Comparison of ENCODE assay signal across 10 mouse cellular contexts in the genomic region with DNA sequence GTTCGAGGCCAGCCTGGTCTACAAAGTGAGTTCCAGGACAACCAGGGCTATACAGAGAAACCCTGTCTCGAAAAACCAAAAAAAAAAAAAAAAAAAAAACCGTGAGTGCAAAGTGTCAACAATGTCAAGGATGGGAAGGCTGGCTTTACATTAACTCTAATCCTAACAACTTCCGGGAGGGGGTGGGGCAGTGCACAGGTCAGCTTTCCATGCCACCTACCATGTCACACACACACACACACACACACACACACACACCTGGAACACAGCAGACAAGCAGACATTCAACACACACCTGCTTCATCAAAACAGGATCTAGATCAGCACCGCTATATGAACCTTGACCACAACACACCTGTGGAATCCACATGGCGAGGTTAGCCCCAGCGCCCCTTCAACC. TPM values are rescaled to one million over a fixed set of nuclear protein-coding genes. Genes with fewer than 3 reads are reported as not detected.
DNase-seq lines count a peak whose midpoint lies in the region; ATAC-seq and TF ChIP-seq lines count a peak whose summit lies in the region.
"Had no signal": no experiment of that assay in that cellular context is flagged by ENCODE, and none has a peak within 500 bp of the region (broad histone marks: within the 10 kb centered on the region; RNA-seq: fewer than 3 reads in every experiment).

No protein-coding gene starts in this region.

- peak overlapping the region; percentile 99; the same call in 1 of the 2 replicates for H3K27ac ChIP-seq in layer of hippocampus, adult 2 months
- no peak overlapping the region for H3K27ac ChIP-seq in forebrain, embryonic 16.5 days (ENCODE audit: low read length)
- no peak overlapping the region for H3K27ac ChIP-seq in liver, embryonic 14.5 days
- no peak overlapping the region for H3K27ac ChIP-seq in stomach, embryonic 15.5 days
- H3K27ac ChIP-seq: left cerebral cortex, adult 2 months had no signal

- H3K9me3 ChIP-seq in forebrain, embryonic 16.5 days (ENCODE audit: control insufficient read depth, low read length) = no peaks in the 10 kb centered on the region
- no peaks in the 10 kb centered on the region for H3K9me3 ChIP-seq in liver, embryonic 14.5 days (ENCODE audit: control insufficient read depth, low read length)
- no peaks in the 10 kb centered on the region for H3K9me3 ChIP-seq in stomach, embryonic 15.5 days

- no peak for DNase-seq in layer of hippocampus, adult 2 months (ENCODE audit: low spot score in 2 of 2)
- DNase-seq in layer of hippocampus, postnatal 25 days (ENCODE audit: extremely low spot score in 1 of 2, low spot score in 1 of 2) = no peak
- DNase-seq in liver, embryonic 14.5 days (ENCODE audit: low read depth in 3 of 3, low spot score in 3 of 3) = no peak
- DNase-seq in lung, postnatal 14 days = no peak
- no peak for DNase-seq in right cerebral cortex, adult 18-20 months
- DNase-seq in spleen, postnatal 4 days (ENCODE audit: low spot score in 2 of 2) = no peak

- H3K4me3 ChIP-seq in layer of hippocampus, adult 2 months = no peak overlapping the region; the same call in 1 of the 2 replicates
- no peak overlapping the region for H3K4me3 ChIP-seq in forebrain, embryonic 16.5 days (replicated peaks; ENCODE audit: low read length)
- H3K4me3 ChIP-seq in liver, embryonic 14.5 days (ENCODE audit: insufficient read depth in 1 of 2, low read depth in 2 of 2, low read length in 2 of 2) = no peak overlapping the region
- no peak overlapping the region for H3K4me3 ChIP-seq in stomach, embryonic 15.5 days (replicated peaks)

- no peak overlapping the region for H3K9ac ChIP-seq in forebrain, embryonic 16.5 days (replicated peaks; ENCODE audit: low read depth, low read length)
- H3K9ac ChIP-seq in liver, embryonic 14.5 days (replicated peaks) = no peak overlapping the region
- no peak overlapping the region for H3K9ac ChIP-seq in stomach, embryonic 15.5 days

- peaks cover 50% of the 10 kb centered on the region for H3K4me1 ChIP-seq in forebrain, embryonic 16.5 days (replicated peaks; ENCODE audit: control insufficient read depth, insufficient read depth, low read length)
- H3K4me1 ChIP-seq in liver, embryonic 14.5 days (replicated peaks; ENCODE audit: control insufficient read depth in 2 of 2, insufficient read depth in 2 of 2, low read length in 1 of 2) = peaks cover 11 to 17% of the 10 kb centered on the region in 2 experiments
- peaks cover 20% of the 10 kb centered on the region for H3K4me1 ChIP-seq in stomach, embryonic 15.5 days

- H3K27me3 ChIP-seq in forebrain, embryonic 16.5 days (replicated peaks; ENCODE audit: control insufficient read depth, insufficient read depth, low read length) = no peaks in the 10 kb centered on the region
- H3K27me3 ChIP-seq in liver, embryonic 14.5 days (ENCODE audit: control insufficient read depth, insufficient read depth, low read length) = no peaks in the 10 kb centered on the region
- no peaks in the 10 kb centered on the region for H3K27me3 ChIP-seq in stomach, embryonic 15.5 days (replicated peaks)
- H3K27me3 ChIP-seq: CH12.LX had no signal

- peaks cover 3% of the 10 kb centered on the region for H3K36me3 ChIP-seq in forebrain, embryonic 16.5 days (ENCODE audit: control insufficient read depth, insufficient read depth)
- H3K36me3 ChIP-seq in liver, embryonic 14.5 days (replicated peaks; ENCODE audit: control insufficient read depth, insufficient read depth, low read depth) = no peaks in the 10 kb centered on the region; the same call in 1 of the 2 replicates
- H3K36me3 ChIP-seq in stomach, embryonic 15.5 days = peaks cover 14% of the 10 kb centered on the region; the same call in 1 of the 2 replicates

- ATAC-seq in forebrain, embryonic 16.5 days = no peak
- no peak for ATAC-seq in liver, embryonic 14.5 days (ENCODE audit: insufficient read depth)
- no peak for ATAC-seq in stomach, embryonic 15.5 days (ENCODE audit: insufficient read depth, low FRiP score, low read depth)

- no peak for TF ChIP-seq EP300 in liver, embryonic 14.5 days (IDR thresholded peaks at IDR 0.05; ENCODE audit: low read depth)

- TF ChIP-seq CTCF in layer of hippocampus, adult 2 months (conservative IDR thresholded peaks at IDR 0.05) = no peak
- TF ChIP-seq CTCF in liver, embryonic 14.5 days (IDR thresholded peaks at IDR 0.05; ENCODE audit: low read depth) = no peak

- peak overlapping the region; percentile 95 for H3K4me2 ChIP-seq in forebrain, embryonic 16.5 days (ENCODE audit: low read length)
- peak overlapping the region; percentile 88 for H3K4me2 ChIP-seq in liver, embryonic 14.5 days (ENCODE audit: low read depth)
- peak overlapping the region; percentile 72; the same call in 1 of the 2 replicates for H3K4me2 ChIP-seq in stomach, embryonic 15.5 days

- WGBS in forebrain, embryonic 16.5 days = 85% methylated on average over 6 of the region's 7 CpGs
- WGBS in liver, embryonic 14.5 days (ENCODE audit: insufficient replicate concordance) = 79% methylated on average over 6 of the region's 7 CpGs
- WGBS in stomach, embryonic 15.5 days = 76% methylated on average over 7 of the region's 7 CpGs

RNA-seq across cellular contexts. Expression of a gene that starts 2.3 kb away (rescaled TPM):
- total RNA-seq in layer of hippocampus, adult 2 months (2021) = 100 to 1,000 TPM; 103 to 107 TPM
- total RNA-seq in layer of hippocampus, postnatal 25 days (2021) = 100 to 1,000 TPM; 105 to 108 TPM
- 158 and 166 TPM in 2 replicates for polyA plus RNA-seq in forebrain, embryonic 16.5 days (2015; fragmentation: Nextera tagmentation; extraction: Ambion mirVana)
- 29.3 and 35.1 TPM in 2 replicates for polyA plus RNA-seq in liver, embryonic 14.5 days (2012; rRNA removed)
- polyA plus RNA-seq in liver, embryonic 14.5 days (2014; fragmentation: Nextera tagmentation; extraction: Ambion mirVana) = 24.2 and 27.1 TPM in 2 replicates
- polyA plus RNA-seq in stomach, embryonic 15.5 days (2015; fragmentation: Nextera tagmentation; extraction: Ambion mirVana) = 88.7 and 91.0 TPM in 2 replicates

RNA-seq across cellular contexts. Expression of a gene that starts 5.7 kb away (rescaled TPM):
- total RNA-seq in layer of hippocampus, adult 2 months (2021) = 10 to 100 TPM; 21.6 to 24.8 TPM
- total RNA-seq in layer of hippocampus, postnatal 25 days (2021) = 10 to 100 TPM; 27.3 to 29.2 TPM
- 21.1 and 21.2 TPM in 2 replicates for polyA plus RNA-seq in forebrain, embryonic 16.5 days (2015; fragmentation: Nextera tagmentation; extraction: Ambion mirVana)
- polyA plus RNA-seq in liver, embryonic 14.5 days (2012; rRNA removed) = 5.9 and 6.5 TPM in 2 replicates
- polyA plus RNA-seq in liver, embryonic 14.5 days (2014; fragmentation: Nextera tagmentation; extraction: Ambion mirVana) = 5.0 and 5.5 TPM in 2 replicates
- 22.2 and 24.2 TPM in 2 replicates for polyA plus RNA-seq in stomach, embryonic 15.5 days (2015; fragmentation: Nextera tagmentation; extraction: Ambion mirVana)

RNA-seq across cellular contexts. Expression of a gene that starts 20.6 kb away (rescaled TPM):
- 100 to 1,000 TPM; 321 to 335 TPM for total RNA-seq in layer of hippocampus, adult 2 months (2021)
- 100 to 1,000 TPM; 311 to 358 TPM for total RNA-seq in layer of hippocampus, postnatal 25 days (2021)
- 551 and 582 TPM in 2 replicates for polyA plus RNA-seq in forebrain, embryonic 16.5 days (2015; fragmentation: Nextera tagmentation; extraction: Ambion mirVana)
- 47.3 and 54.1 TPM in 2 replicates for polyA plus RNA-seq in liver, embryonic 14.5 days (2012; rRNA removed)
- polyA plus RNA-seq in liver, embryonic 14.5 days (2014; fragmentation: Nextera tagmentation; extraction: Ambion mirVana) = 35.0 and 42.1 TPM in 2 replicates
- polyA plus RNA-seq in stomach, embryonic 15.5 days (2015; fragmentation: Nextera tagmentation; extraction: Ambion mirVana) = 291 and 320 TPM in 2 replicates

RNA-seq across cellular contexts. Expression of a gene that starts 33.2 kb away (rescaled TPM):
- total RNA-seq in layer of hippocampus, adult 2 months (2021) = 10 to 100 TPM; 33.1 to 36.3 TPM
- total RNA-seq in layer of hippocampus, postnatal 25 days (2021) = 10 to 100 TPM; 31.1 to 34.0 TPM
- polyA plus RNA-seq in forebrain, embryonic 16.5 days (2015; fragmentation: Nextera tagmentation; extraction: Ambion mirVana) = 29.4 and 32.6 TPM in 2 replicates
- polyA plus RNA-seq in liver, embryonic 14.5 days (2012; rRNA removed) = 12.7 and 14.3 TPM in 2 replicates
- 15.6 and 17.0 TPM in 2 replicates for polyA plus RNA-seq in liver, embryonic 14.5 days (2014; fragmentation: Nextera tagmentation; extraction: Ambion mirVana)
- polyA plus RNA-seq in stomach, embryonic 15.5 days (2015; fragmentation: Nextera tagmentation; extraction: Ambion mirVana) = 25.5 and 32.7 TPM in 2 replicates

RNA-seq across cellular contexts. Expression of a gene that starts 39.1 kb away (rescaled TPM):
- total RNA-seq in layer of hippocampus, adult 2 months (2021) = 100 to 1,000 TPM; 298 to 305 TPM
- 100 to 1,000 TPM; 304 to 306 TPM for total RNA-seq in layer of hippocampus, postnatal 25 days (2021)
- polyA plus RNA-seq in forebrain, embryonic 16.5 days (2015; fragmentation: Nextera tagmentation; extraction: Ambion mirVana) = 111 and 113 TPM in 2 replicates
- 62.2 and 67.6 TPM in 2 replicates for polyA plus RNA-seq in liver, embryonic 14.5 days (2012; rRNA removed)
- polyA plus RNA-seq in liver, embryonic 14.5 days (2014; fragmentation: Nextera tagmentation; extraction: Ambion mirVana) = 69.6 and 74.2 TPM in 2 replicates
- 61.5 and 61.6 TPM in 2 replicates for polyA plus RNA-seq in stomach, embryonic 15.5 days (2015; fragmentation: Nextera tagmentation; extraction: Ambion mirVana)
